ENCODE assay signal across 28 mouse cellular contexts in the genomic region with DNA sequence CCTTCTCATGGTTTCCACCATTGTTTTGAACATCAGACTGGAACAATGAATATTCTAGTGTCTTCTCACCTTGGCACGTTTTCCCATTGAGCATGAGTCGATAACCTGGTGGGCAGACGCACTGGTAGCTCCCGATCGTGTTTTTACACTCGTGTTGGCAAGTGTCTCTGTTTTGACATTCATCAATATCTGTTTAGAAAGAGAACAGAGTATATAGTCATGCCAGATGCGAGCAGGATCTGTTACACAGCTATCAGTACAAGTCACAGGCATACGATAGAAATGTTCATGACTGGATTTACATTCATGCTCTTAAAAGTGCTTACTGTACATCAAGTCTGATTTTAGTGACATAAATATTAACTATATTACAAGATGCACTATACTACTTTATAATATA.
"Had no signal": no experiment of that assay in that cellular context is flagged by ENCODE, and none has a peak within 500 bp of the region (broad histone marks: within the 10 kb centered on the region; RNA-seq: fewer than 3 reads in every experiment).

No protein-coding gene starts in this region.

- H3K4me2 ChIP-seq: heart, embryonic 12.5 days; hindbrain, embryonic 12.5 days; hindbrain, embryonic 14.5 days; intestine, embryonic 15.5 days; limb, embryonic 12.5 days; liver, embryonic 11.5 days; liver, embryonic 13.5 days; liver, embryonic 15.5 days had no signal

- H3K4me1 ChIP-seq: heart, embryonic 10.5 days; heart, embryonic 12.5 days; hindbrain, embryonic 12.5 days; intestine, embryonic 15.5 days; liver, embryonic 13.5 days; liver, embryonic 15.5 days had no signal

- ATAC-seq: hindbrain, embryonic 16.5 days; inflammation-experienced regulatory T-cells, adult 6 months; intestine, embryonic 15.5 days; intestine, postnatal 0 days; liver, postnatal 0 days had no signal

- H3K36me3 ChIP-seq: hindbrain, embryonic 10.5 days; hindbrain, embryonic 12.5 days; intestine, embryonic 15.5 days; liver, embryonic 13.5 days; liver, embryonic 15.5 days had no signal

- H3K27ac ChIP-seq: heart, embryonic 10.5 days; hindbrain, embryonic 10.5 days; hindbrain, embryonic 12.5 days; hindbrain, embryonic 14.5 days; intestine, embryonic 15.5 days; layer of hippocampus, adult 2 months; left cerebral cortex, adult 2 months; limb, embryonic 10.5 days; limb, embryonic 12.5 days; liver, embryonic 13.5 days; liver, embryonic 15.5 days had no signal

- H3K4me3 ChIP-seq: heart, embryonic 10.5 days; heart, embryonic 12.5 days; hindbrain, embryonic 10.5 days; hindbrain, embryonic 12.5 days; intestine, embryonic 15.5 days; layer of hippocampus, adult 2 months; left cerebral cortex, adult 2 months; limb, embryonic 10.5 days; limb, embryonic 12.5 days; liver, embryonic 13.5 days; liver, embryonic 15.5 days had no signal

- H3K9ac ChIP-seq: heart, embryonic 12.5 days; hindbrain, embryonic 12.5 days; hindbrain, embryonic 14.5 days; intestine, embryonic 15.5 days; limb, embryonic 12.5 days; liver, embryonic 13.5 days; liver, embryonic 15.5 days; liver, postnatal 0 days had no signal

- H3K27me3 ChIP-seq: heart, embryonic 12.5 days; intestine, embryonic 15.5 days; limb, embryonic 12.5 days; liver, embryonic 13.5 days; liver, embryonic 15.5 days had no signal

- H3K9me3 ChIP-seq: heart, embryonic 10.5 days; heart, embryonic 12.5 days; hindbrain, embryonic 10.5 days; hindbrain, embryonic 12.5 days; intestine, embryonic 15.5 days; limb, embryonic 10.5 days; limb, embryonic 12.5 days; liver, embryonic 13.5 days; liver, embryonic 15.5 days had no signal

- DNase-seq: gastrocnemius, postnatal 10 days; gastrocnemius, postnatal 25 days; heart, adult 18-20 months; heart, postnatal 10 days; heart, postnatal 4 days; kidney, adult 18-20 months; kidney, adult 8-10 months; kidney, postnatal 10 days; kidney, postnatal 25 days; kidney, postnatal 4 days; liver; liver, embryonic 13.5 days; liver, postnatal 0 days had no signal
